Mouse (Mus musculus) activated CD4-positive, CD25-positive, alpha-beta regulatory T cell, adult 4 months (primary cell): ENCODE measurements at regions not wholly inside any gene's neighbourhood (a gene's known extent, or its start where the extent isn't known, plus 50 kb on each side); places are given as distances from the start of the nearest gene placed in this dataset.
"Not testable (repeated sequence)": the region's sequence is repeated elsewhere in the genome, so short reads cannot be mapped to it uniquely, and the experiment has no call there.

ENCODE experiments used
- ATAC-seq: one replicate; pipeline ENCODE4 v1.8.0; 2017

DNA sequence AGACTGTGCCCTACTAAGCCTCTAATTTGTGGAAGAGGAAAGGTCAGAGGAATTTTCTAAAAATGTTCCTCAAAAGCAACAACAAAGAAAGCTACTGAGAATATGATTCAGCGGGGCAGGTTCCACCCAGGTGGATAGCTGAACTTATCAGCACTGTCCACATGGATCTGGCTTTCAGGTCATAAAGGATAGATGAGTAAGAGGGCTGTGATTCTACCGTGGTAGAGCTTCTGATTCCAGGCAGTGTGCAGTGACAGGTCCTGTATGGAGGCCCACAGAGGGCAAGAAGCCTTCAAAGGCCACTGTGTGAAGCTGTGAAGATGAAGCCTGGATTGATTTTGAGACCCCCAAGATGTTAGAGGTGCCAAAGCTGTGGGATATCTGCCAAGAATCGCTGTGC is 51.8 kb downstream of the Teddm3 start:
- not testable (repeated sequence) for ATAC-seq

GRCm38 (mm10) chr16:21100126-21100525 is 53.7 kb downstream of the Teddm3 start:
- ATAC-seq: not testable (repeated sequence)

DNA sequence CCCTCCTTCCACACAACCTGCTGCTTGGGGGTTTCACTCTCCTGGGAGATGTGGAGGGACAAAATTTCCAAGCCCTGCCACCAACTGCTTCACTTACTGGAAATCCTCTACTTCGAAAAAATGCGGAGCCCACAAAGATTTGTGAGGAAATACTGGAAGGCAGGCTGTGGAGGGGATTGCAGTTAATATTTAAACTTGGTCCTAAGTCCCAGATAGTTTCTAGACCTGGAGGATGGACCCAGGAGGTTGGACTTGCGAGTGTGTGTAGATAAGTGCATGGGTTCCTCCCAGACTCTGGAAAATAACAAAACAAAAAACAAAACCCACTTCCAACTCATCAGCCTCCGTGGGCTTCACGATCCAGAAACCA is 79.0 kb downstream of the Teddm3 start:
- no peak for ATAC-seq

DNA sequence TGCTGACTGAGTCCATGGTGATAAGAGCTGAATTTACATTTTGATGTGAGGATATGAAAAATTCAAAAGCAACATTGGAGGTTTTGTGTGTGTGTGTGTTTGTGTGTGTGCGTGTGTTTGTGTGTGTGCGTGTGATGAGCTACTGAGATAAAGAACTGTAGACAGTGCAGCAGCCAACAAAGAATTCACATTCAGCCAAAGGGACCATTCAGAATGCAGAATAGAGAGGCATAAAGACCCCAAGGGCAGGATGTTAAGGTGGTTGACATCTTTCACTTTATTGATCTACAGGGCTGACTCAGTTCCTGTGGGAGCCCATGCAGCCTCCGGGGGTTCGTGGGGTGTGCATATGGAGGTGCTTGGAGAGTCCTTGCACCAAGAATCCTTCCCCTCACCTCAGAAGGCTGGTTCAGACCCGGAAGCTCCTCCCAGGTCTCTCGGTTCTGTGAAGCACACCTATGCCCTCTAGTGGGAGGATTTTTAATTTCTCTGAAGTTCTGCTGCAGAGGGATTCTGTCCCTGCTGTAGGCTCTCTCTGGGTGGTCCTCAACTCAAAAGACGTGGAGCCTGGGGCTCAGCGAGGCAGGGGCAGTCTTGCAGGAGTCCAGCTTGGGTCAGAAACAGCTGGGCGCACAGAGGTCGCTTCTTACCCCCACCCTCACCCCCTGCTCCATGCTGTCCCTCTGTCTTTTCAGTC is 79.6 kb downstream of the Teddm3 start:
- ATAC-seq: peak; percentile 95

- ATAC-seq: no peak
These were observed 93.6 kb downstream of the Teddm3 start for GRCm38 (mm10) chr16:21060211-21060610.

DNA sequence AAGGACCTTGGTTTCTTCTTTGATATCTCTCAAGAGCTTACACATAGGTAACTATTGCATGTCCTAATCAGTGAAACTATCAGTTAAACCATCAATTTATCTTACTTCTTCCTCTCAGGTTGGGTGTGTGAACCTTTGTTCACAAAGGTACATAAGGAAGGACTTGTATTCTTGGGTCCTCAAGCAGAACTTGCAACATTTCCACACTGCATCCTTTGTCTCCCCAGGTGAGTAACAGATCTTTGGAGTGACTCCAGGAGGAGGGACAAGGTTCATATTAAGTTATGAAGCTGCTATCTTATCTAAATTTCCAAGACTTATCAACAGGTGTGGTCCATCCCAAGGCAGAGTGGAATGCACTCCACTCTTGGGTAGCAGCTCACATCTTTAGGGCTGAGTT is 99.0 kb downstream of the Teddm3 start:
- ATAC-seq: no peak

- ATAC-seq: not testable (repeated sequence)
These were observed 131.7 kb downstream of the Teddm3 start for GRCm38 (mm10) chr16:21022087-21022486.

GRCm38 (mm10) chr16:21004871-21005270 is 148.9 kb downstream of the Teddm3 start:
- ATAC-seq: no peak

DNA sequence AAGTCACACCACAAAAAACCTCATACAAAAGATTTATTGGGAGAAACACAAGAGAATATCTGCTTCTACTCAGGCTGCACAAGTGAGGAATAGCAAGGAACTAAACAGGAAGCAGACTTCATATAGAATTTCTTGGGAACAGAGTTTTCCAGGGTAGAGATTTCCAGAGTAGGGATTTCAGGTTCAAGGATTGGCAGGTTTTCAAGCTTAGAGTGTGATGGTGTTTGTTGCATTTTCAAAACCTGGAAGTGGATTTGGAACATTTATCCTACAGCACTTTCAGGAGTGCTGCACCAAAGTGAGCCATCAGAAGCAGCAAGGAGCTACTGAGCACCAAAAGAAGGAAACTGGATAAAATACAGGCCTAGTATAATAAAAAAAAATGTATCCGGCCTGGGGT is 152.7 kb downstream of the Teddm3 start:
- ATAC-seq: no peak

- no peak for ATAC-seq
These were observed 163.3 kb downstream of the Teddm3 start for GRCm38 (mm10) chr16:20990524-20990923.

DNA sequence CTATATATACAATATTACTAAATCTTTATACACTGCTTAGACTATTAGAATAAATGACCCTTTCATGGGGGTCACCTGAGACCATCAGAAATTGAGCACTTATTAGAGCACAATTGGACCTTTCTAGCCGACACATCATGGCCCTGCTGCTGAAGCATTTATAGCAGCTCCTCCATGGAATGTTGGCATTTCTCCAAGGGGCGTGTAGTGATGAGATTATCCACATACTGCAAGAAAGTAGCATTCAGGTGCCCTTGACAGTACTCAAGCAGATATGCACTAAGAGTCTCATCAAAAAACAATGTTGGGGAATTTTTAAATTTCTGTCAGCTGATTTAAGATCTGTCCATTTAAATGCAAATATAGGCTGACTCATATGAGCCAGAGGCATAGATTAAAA is 178.4 kb downstream of the Teddm3 start:
- no peak for ATAC-seq

- ATAC-seq: no peak
These were observed 181.4 kb downstream of the Teddm3 start for GRCm38 (mm10) chr16:20972442-20972841.

GRCm38 (mm10) chr16:20958905-20959304 is 194.9 kb downstream of the Teddm3 start:
- ATAC-seq: no peak

DNA sequence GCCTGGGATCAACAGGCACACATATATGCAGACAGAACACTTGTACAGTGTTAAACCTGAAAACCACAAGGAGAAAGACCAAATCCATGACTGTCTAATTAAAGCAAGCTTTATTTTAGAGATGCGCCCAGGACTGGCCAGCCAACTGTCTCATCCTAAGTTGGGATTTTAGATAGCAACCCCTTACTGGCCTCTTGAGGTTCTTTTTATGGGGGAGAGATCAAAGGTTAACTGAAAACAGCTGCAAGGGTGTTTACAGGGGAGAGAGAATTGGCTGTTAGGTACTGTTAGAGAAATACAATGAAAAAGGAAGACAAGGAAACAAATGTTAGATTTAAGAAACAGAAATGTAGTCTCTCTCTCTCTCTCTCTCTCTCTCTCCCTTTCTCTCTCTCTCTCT is 202.4 kb upstream of the Thpo start:
- ATAC-seq: no peak

- not testable (repeated sequence) for ATAC-seq
These were observed 200.5 kb upstream of the Thpo start for GRCm38 (mm10) chr16:20934846-20935245.

- ATAC-seq: peak; percentile 80
These were observed 195.7 kb upstream of the Thpo start for GRCm38 (mm10) chr16:20930003-20930402.

DNA sequence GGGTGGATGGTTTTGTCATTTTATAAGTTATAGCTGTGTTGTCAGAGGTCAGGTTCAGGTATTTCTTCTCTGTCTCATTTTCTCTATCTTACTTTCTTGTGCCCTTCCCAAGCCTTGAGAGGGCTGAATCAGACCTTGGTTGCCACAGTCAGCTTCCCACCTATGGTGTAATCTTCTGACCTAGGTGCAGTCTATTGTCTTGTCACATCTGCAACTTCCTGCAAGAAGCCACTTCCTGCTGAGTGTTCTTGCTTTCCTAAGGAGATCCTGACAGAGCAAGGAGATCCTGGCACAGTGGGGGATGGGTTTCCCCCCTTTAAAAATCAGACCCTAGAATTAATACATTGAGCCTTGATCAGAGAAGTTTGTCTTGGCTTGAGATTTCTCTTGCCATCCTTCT is 191.5 kb upstream of the Thpo start:
- not testable (repeated sequence) for ATAC-seq

DNA sequence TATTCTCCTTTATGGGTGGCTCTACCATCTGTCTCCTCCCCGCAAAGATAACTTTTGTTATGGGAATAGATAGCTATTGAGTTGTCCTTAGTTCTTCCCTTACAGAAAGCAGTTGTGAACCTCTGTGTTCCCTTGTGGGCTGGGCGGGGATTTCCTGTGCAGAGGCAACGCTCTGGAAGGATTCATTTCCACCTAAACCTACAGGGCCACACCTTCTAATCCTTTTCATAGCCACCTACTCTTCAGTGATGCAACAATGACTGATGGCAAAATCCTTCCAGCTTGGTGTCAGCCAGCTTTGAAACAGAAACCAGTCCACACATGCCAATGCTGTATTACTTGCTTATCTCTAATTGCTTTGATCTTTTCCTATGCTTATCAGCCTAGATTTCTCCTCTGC is 176.6 kb upstream of the Thpo start:
- not testable (repeated sequence) for ATAC-seq

- peak; percentile 93 for ATAC-seq
These were observed 174.4 kb upstream of the Thpo start for GRCm38 (mm10) chr16:20908467-20909351.

- no peak for ATAC-seq
These were observed 161.4 kb upstream of the Thpo start for GRCm38 (mm10) chr16:20895734-20896133.

- no peak for ATAC-seq
These were observed 137.4 kb upstream of the Thpo start for GRCm38 (mm10) chr16:20871726-20872125.

GRCm38 (mm10) chr16:20866771-20867170 is 132.5 kb upstream of the Thpo start:
- ATAC-seq: no peak

DNA sequence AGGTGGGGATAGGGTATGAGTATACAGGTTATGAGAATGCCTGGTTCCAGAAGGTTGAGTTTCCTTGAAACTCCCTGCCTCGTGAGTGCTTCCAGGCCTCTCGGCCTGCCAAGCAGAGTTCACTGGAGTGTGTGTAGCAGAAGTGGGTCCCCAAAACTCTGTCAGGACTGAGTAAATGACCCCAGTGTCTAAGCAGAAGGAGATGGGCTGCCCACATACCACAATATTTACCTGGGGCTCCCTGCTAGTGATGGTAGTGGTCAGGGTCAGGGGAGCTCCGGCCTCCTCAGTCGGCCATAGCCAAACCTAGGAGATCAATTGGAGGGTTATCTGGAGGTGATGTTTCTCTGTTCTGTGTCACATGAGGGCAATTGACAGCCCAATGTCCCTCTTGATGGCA is 126.9 kb upstream of the Thpo start:
- ATAC-seq: no peak

DNA sequence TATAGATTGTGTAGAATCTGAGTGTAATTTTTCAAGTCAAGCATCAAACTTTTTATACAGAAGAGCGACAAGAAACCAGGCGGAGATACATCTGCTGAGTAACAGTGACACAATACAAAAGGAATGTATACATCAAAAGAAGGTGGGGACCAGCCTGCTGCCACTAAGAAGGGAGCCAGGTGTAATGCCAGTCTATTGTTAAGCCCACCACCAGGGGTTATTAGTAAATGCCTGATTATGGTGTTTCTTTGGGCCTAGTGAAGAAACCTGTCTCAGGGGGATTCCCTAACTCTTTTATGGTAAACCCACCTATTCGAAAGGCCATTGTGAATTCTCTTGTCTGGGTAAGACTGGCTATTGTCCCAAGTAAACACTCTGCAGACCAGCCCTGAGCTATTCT is 126.3 kb upstream of the Thpo start:
- ATAC-seq: not testable (repeated sequence)
